Mouse (Mus musculus): Measurements from ENCODE around the gene Slc8a1.

Slc8a1 gene

DNA sequence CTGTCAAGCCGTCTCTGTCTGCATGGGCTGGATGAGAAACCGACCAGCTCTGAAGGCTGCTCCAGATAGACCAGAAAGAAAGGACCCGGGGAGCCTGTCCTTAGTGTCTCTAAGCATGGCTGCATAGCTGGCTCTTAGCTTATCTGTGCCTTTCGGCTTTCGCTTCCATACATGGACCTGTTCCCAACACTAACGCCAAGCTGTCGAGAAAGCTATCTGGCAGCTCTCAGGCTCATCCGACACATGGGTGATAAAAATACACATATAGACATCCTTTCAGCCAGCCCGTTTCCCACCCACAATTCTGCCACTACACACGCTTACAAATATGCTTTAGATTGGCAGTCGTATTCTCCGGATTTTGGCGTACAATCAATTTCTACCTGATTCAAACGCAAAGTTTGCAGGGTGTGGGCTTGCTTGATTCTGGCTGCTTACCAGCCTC is at the start of gene Slc8a1:
TSS of gene Slc8a1 (minus strand) at position 67 of the 445 bp plus-strand sequence.
- no peak for DNase-seq (ENCODE audit: low read depth)

- no peak for DNase-seq (ENCODE audit: low read depth)
Measured at GRCm38 (mm10) chr17:81787350-81787749, 49.2 kb upstream of the Slc8a1 start.

- no peak for DNase-seq (ENCODE audit: low read depth)
Measured at GRCm38 (mm10) chr17:81782326-81782725, 44.1 kb upstream of the Slc8a1 start.

DNA sequence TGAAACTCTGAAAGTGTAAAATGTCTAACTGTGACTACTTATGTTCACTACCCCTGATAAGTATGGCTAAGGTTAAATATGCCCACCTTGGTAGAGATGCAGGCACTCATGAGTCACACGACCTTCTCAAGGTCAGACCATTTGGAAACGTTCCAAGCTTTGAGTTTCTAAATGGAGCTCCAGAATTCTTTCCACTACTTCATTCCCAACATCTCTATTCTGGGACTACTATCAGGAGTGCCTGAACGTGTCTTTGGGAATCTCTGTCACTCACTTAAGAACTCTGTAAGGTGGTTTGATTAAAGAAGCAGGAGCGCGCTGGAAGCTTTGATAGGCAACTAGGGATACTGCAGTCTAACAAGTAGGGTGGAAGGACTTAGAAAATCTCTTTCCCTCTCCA is 43.3 kb upstream of the Slc8a1 start:
- no peak for DNase-seq (ENCODE audit: low read depth)

DNA sequence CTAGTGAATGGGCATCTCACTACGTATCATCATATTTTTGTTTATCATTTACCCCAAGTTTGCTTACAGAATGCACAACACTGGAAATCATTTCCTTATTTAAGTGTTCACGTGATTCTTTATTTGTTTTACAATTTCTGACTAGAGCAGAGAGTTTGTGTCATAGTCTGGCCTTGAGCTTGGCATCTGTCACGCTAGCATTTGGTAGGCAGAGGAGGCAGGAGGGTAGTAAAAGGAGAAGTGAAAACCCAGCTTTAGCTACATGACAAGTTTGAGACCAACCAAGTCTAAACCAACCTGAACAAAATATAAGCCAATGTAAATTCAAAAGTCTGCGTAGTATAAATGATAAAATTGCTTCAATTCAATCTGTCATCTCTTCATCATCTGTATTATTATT is 41.7 kb upstream of the Slc8a1 start:
- no peak for DNase-seq (ENCODE audit: low read depth)

DNA sequence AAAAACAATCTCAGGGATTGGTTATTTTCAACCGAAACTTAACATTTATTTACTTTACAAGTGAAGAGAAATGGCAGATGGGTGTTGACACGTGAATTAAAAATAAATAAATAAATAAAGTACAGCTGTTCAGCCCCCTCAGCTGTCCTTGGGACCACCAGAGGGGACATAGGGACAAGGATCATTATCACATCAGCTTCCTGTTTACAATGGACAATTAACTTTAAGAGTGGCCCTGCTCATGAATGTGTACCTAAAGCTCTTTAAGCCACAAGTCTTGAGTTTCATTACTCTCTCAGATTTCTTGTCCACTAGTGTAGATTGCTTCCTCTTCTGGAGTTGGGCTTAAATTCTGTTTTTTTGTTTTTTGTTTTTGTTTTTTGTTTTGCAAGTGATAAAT is 12.5 kb upstream of the Slc8a1 start:
- no peak for DNase-seq (ENCODE audit: low read depth)

DNA sequence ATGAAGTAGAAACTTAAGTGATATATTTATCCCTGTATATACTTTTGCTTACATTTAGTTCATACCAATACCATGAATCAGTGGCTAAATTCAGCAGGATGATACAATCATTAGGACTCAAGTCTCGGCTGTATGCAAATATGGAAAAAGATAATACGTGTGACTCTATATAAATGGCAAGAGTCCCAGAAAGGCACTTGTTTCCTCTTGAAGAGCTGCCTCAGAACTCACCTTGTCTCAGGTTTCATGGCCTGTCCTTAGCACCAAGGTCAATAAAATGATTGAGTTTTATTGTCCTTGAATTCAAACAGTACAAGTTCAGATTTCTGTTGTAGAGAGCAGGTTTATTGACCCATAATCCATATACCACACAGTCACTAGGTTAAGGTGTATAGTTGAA is 4.9 kb upstream of the Slc8a1 start:
- DNase-seq (ENCODE audit: low read depth), result no peak

- no peak for DNase-seq (ENCODE audit: low read depth)
Measured at GRCm38 (mm10) chr17:81740576-81740975, 2.4 kb upstream of the Slc8a1 start.

GRCm38 (mm10) chr17:81737779-81738178 is 398 bp downstream of the Slc8a1 start:
- no peak for DNase-seq (ENCODE audit: low read depth)

DNA sequence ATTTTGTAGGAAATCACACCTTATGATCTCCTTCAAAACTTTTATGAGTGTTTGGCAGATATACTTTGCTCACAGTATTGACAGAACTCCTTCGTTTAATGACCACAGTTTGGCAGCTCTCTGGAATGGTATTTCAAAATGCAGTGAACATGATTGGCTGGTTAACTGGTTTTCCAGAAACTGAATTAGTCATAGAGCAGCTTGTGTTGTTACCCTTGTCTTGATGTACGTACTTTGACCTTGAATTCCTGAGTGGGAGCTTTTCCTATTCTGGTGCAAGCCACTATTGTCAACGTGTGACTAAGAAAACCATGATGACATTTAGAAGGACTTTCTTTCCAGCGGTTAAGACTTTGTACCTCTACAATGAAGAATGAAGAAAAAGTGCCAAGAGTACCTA is 868 bp downstream of the Slc8a1 start:
- no peak for DNase-seq (ENCODE audit: low read depth)

DNA sequence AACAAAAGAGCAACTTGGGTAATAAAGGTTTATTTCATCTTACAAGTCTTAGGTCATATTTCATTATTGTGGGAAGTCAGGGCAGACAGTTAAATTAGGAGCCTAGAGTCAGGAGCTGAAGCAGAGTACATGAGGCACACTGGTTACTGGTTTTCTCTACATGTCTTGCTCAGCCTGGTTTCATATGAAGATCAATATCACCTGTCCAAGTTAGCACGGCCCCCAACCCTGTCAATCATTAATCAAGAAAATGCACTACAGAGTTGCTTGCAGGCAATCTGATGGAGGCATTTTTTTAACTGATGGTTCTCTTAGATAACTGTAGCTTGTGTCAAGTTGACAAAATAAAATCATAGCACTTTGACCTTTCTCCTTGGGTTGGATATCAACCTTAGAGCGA is 2.6 kb downstream of the Slc8a1 start:
- no peak for DNase-seq (ENCODE audit: low read depth)

GRCm38 (mm10) chr17:81729891-81730290 is 8.3 kb downstream of the Slc8a1 start:
- no peak for DNase-seq (ENCODE audit: low read depth)

- no peak for DNase-seq (ENCODE audit: low read depth)
Measured at GRCm38 (mm10) chr17:81712273-81712751, 25.9 kb downstream of the Slc8a1 start.

- no peak for DNase-seq (ENCODE audit: low read depth)
Measured at GRCm38 (mm10) chr17:81704761-81705160, 33.4 kb downstream of the Slc8a1 start.

DNA sequence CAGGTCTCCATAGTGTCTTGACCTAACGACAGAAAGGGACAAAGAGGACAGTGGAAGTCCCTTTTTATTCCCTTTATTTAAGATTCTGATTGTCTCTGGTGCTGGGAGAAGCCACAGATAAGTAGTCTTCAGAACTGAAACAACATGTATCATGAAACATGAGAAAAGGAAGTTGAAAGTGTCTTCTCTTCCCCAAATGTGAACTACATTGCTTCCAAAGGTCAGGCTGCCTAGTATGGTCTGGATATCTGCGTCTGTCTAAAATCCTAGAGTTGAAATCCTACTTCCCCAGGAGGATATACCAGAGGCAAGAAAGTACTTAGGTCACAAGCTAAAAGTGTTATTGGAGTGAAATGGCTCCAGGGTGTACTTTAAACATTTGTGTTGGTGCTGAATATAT is 34.9 kb downstream of the Slc8a1 start:
- DNase-seq (ENCODE audit: low read depth), result no peak

DNA sequence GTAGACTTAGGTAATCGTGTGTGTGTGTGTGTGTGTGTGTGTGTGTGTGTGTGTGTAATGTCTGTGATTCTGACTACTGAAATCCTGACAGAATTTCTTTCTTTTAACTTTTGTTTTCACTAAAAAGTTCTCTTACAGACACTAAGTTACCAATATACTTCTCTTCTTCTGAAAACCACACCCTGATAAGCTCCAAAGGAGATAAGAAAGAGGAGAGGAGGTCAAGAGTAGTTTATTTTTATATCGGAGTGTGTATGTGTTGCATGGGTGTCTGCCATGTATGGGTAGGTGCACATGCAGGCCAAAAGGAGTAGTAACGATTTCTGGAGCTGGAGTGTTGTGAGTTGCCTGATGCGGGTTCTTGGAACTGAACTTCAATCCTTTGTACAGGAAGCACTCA is 36.5 kb downstream of the Slc8a1 start:
- no peak for DNase-seq (ENCODE audit: low read depth)

GRCm38 (mm10) chr17:81698789-81699188 is 39.4 kb downstream of the Slc8a1 start:
- DNase-seq (ENCODE audit: low read depth), result no peak

GRCm38 (mm10) chr17:81697695-81698094 is 40.5 kb downstream of the Slc8a1 start:
- no peak for DNase-seq (ENCODE audit: low read depth)

- no peak for DNase-seq (ENCODE audit: low read depth)
Measured at GRCm38 (mm10) chr17:81694977-81695376, 43.2 kb downstream of the Slc8a1 start.

GRCm38 (mm10) chr17:81679616-81680015 is 58.6 kb downstream of the Slc8a1 start:
- no peak for DNase-seq (ENCODE audit: low read depth)

- no peak for DNase-seq (ENCODE audit: low read depth)
Measured at GRCm38 (mm10) chr17:81677450-81677849, 60.7 kb downstream of the Slc8a1 start.

- DNase-seq (ENCODE audit: low read depth), result no peak
Measured at GRCm38 (mm10) chr17:81676203-81676602, 62.0 kb downstream of the Slc8a1 start.

DNA sequence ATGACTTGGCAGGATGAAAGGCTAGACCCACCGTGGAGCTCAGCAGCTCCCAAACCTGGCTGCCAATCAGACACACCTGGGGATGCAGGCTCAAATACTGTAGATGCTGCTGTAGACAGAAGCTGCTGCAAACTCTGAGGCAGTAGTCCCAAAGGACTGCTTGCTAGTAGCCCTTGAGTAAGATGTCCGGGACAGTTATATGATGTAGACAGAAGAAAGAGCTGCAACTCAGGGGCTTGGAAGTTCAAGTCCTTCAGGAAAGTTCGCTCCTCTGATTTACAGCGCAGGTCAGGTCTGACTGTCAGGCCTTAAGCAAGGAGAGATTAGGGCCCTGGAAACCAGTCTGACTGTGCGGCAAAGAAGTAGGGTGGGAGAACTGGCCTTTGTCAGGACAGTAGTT is 66.9 kb downstream of the Slc8a1 start:
- DNase-seq (ENCODE audit: low read depth), result no peak

DNA sequence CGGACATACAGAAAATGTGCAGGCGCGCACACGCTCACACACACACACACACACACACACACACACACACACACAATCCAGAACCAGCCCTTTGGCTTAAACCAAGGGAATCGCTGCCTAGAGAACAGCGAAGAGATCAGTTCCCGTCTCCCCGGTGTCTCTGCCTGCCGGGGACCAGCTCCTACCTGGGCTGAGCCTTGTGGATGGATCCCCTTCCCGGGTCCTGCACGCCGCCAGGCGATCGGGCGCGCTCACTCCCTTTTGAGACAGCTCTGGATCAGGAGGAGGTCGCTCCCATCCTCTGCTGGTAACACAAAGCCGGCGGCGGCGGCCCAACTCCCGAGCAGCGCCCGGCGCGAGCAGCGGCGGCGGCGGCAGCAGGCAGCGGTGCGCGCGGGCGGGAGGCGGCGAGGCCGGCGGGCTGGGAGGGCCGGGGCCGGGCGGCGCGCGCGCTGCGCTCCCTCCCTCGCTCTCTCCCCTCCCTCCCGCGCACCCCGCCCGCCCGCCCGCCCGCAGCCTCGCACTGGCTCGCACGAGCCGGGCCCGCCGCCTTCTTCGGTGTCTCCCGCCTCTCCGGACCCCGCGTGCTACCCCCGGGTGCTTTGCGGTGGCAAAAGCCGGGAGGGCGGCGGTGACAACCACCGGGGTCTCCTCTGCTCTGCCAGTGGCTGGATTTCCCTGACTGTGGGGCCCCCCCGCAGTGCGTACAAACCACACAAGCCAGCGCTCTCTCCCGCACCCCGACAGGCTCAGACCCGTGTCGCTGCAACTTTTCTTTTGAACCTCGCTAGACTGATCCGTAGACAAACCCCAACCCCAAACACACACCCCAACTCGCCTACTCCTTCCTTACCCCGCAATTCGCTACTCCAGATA is 68.1 kb downstream of the Slc8a1 start:
- no peak for DNase-seq (ENCODE audit: low read depth)
